Mouse (Mus musculus) effector memory CD4-positive, alpha-beta T cell, adult 5 months (primary cell): ENCODE data around the gene Gm9268. TPM values are rescaled to one million over a fixed set of nuclear protein-coding genes. Genes with fewer than 3 reads are reported as not detected.

ENCODE experiments used
- polyA plus RNA-seq: library from polyadenylated mRNA; unstranded; fragments of 100-300 nt; shearing (Covaris generic); gene quantifications from one replicate; pipeline ENCODE4 v1.2.1, GENCODE M21; 2017

The Gm9268 gene
- not detected for polyA plus RNA-seq

DNA sequence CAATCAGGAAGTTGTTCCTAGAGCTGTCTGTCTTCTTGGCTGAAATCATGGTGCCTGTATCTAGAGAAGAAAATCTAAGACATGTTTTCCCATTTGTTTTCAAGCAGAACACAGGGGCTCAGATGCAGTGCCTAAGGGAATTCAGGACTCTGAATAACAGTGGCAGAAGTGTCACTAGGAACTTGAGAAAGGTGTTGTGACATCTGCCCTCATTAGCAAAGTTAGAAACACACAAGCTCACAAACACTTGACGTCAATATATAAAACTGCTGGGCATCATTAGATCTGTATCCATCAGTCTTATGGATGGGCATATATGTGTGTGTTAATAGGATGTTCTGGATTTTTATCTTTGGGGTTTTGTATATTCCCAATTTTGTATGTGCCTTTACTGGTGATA lies at the start of gene Gm9268:
Gm9268 (plus strand) TSS at position 301 of the 400 bp plus-strand sequence.

Other genes with a start within 250 kb of the Gm9268 start
- gene Vmn2r62, start 225.2 kb upstream of the Gm9268 start, polyA plus RNA-seq, result not detected
- not detected for gene Gm2381, start 151.5 kb upstream of the Gm9268 start, polyA plus RNA-seq
- not detected for gene Vmn2r63, start 84.9 kb upstream of the Gm9268 start, polyA plus RNA-seq
- gene Zfp936, start 95.5 kb downstream of the Gm9268 start, polyA plus RNA-seq, result not detected